Mouse (Mus musculus) heart, adult 9 months (tissue): ENCODE measurements around the gene Rassf1.

ENCODE experiments used
- DNase-seq, 2 experiments: peaks; one replicate each; pipeline ENCODE4 v3.0.0; 2022; ENCODE audit warnings: low spot score in 2 of 2

The Rassf1 gene

GRCm38 (mm10) chr9:107541005-107541404 is 10.3 kb upstream of the Rassf1 start:
- DNase-seq, result no peak

- peak; percentile 93 to 96 for DNase-seq
Measured at GRCm38 (mm10) chr9:107541474-107542351, 9.6 kb upstream of the Rassf1 start, which contains the start of the genes Cyb561d2 and Nprl2. Gene Cyb561d2 (minus strand): TSS chr9:107542193. Gene Nprl2 (plus strand): TSS chr9:107542226.

GRCm38 (mm10) chr9:107542352-107542686 is 9.0 kb upstream of the Rassf1 start:
- no peak for DNase-seq

GRCm38 (mm10) chr9:107542721-107543120 is 8.6 kb upstream of the Rassf1 start:
- DNase-seq, result no peak

- DNase-seq, result no peak
Measured at GRCm38 (mm10) chr9:107543299-107543698, 8.1 kb upstream of the Rassf1 start.

- DNase-seq, result no peak
Measured at GRCm38 (mm10) chr9:107544196-107544700, 7.1 kb upstream of the Rassf1 start.

- no peak for DNase-seq
Measured at GRCm38 (mm10) chr9:107544729-107545128, 6.6 kb upstream of the Rassf1 start.

GRCm38 (mm10) chr9:107545199-107545598 is 6.2 kb upstream of the Rassf1 start:
- no peak for DNase-seq

GRCm38 (mm10) chr9:107545602-107546001 is 5.8 kb upstream of the Rassf1 start:
- peak in 1 of 2 experiments; percentile 65 for DNase-seq

GRCm38 (mm10) chr9:107547026-107547425 is 4.3 kb upstream of the Rassf1 start, which contains the start of gene Zmynd10:
Gene Zmynd10 (plus strand): TSS chr9:107547298.
- peak; percentile 84 to 89 for DNase-seq

- no peak for DNase-seq
Measured at GRCm38 (mm10) chr9:107547957-107548356, 3.4 kb upstream of the Rassf1 start.

GRCm38 (mm10) chr9:107548820-107549219 is 2.5 kb upstream of the Rassf1 start:
- no peak for DNase-seq

- no peak for DNase-seq
Measured at GRCm38 (mm10) chr9:107549297-107550074, 1.9 kb upstream of the Rassf1 start.

- DNase-seq, result no peak
Measured at GRCm38 (mm10) chr9:107550491-107551116, 751 bp upstream of the Rassf1 start.

- no peak for DNase-seq
Measured at GRCm38 (mm10) chr9:107551890-107552355, 568 bp downstream of the Rassf1 start.

- DNase-seq, result no peak
Measured at GRCm38 (mm10) chr9:107552690-107553393, 1.5 kb downstream of the Rassf1 start.

GRCm38 (mm10) chr9:107553541-107554318 is 2.4 kb downstream of the Rassf1 start:
- no peak for DNase-seq

- peak; percentile 94 to 96 for DNase-seq
Measured at GRCm38 (mm10) chr9:107554319-107554825, 3.0 kb downstream of the Rassf1 start.

GRCm38 (mm10) chr9:107555031-107555457 is 3.7 kb downstream of the Rassf1 start:
- peak; percentile 89 to 90 for DNase-seq

- DNase-seq, result no peak
Measured at GRCm38 (mm10) chr9:107555701-107556100, 4.3 kb downstream of the Rassf1 start.
